Mouse (Mus musculus): ENCODE data around the gene Mrpl44.
A peak's percentile ranks its signal among the peaks of the same experiment; 100 is the strongest.

The Mrpl44 gene

DNA sequence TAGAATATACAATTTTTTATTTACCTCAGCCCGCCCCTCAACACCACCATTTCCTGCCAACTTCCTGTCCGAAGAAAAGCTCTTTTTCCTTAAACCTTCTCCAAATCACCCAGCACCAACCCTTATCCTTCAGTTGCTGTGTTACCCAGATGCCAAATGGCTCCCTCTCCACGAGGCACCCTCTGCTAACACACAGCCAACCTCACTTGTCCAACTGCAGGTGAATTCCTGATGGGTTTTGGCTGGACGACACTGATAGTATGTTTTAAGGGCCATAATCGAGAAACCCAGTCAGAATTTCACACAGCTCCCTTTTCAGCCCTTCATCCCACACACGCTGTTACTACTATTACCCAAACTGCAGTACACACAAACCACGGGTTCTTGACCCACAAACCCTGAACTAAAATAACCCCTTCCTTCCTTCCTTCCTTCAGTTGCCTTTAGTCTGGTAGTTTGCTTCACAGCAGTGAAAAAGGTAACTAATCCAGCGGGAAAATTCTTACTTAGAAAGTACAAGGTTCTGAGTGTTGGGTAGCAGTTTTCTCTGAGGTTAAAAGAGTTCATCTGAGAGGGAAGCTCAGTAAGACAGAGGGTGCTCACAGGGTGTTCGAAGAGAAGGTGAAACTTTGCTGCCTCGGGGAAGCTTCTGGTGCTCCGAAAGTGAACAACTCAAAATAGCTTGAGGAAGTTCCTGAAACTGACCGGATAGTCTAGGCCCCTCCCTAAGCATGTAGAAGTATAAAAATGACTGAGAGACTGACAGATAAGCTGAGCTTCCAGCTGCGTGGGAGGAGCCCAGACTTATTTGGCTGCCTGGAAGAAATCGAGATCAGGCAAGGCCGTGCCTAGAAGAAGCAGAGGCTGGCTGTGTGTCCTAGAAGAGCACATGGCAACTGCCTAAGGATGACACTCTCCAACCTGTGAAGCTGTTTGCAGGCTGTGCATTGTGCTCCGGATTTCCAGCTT is 13.3 kb upstream of the Mrpl44 start:
- DNase-seq (ENCODE audit: low spot score in 2 of 2): no peak

DNA sequence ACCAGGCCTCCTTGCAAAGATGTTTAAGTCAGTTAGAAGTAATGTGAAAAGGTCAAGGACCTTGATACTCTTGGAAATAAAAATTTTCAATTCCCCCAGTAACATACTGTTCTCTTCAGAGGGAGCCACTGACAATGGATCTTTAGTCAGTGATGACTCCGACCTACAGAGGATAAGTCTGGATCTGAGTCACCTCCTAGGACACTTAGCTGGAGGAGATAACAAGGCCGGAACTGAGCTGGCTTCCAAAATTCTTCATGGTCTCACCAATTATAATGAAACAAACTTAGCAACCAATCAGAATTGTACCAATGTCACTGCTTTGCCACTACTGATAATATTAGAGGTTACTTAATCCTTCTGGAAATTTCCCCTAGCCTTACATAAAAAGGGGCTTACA is 11.8 kb upstream of the Mrpl44 start:
- no peak for DNase-seq (ENCODE audit: low spot score in 2 of 2)

DNA sequence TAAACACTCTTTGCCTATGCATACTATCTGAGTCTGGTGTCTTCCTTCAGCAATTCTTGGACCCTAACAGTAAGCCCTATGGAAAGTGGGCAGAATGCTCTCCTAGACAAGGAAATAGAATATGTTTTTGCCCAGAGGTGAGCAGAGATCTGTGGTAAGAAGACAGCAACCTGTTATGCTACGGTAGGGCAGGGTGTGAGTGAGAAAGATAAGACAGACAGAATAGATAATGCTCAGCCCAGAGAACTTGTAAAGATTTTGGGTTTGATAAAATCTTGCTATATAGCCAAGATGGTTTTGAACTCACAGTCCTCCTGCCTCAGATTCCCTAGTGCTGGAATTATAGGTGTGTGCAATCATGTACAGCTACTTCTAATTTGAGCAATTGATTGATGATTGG is 11.3 kb upstream of the Mrpl44 start:
- no peak for DNase-seq (ENCODE audit: low spot score in 2 of 2)

DNA sequence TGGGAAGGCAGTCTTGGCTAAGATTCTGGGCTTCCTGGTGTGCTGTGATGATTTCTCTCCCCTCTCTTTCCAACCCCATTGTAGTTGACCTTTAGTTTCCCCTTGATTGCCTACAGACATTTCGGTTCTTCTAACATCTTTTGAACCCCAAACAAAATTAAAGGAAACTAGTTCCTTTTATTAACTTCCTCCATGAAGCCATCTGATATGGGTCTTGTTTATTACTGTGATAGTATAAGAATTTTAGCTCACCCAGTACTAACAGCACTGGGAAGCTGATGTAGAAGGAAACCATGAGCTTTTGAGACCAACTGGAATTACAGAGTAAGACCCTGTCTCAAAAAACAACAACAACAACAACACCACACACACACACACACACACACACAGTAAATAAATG is 7.6 kb upstream of the Mrpl44 start:
- no peak for DNase-seq (ENCODE audit: low spot score in 2 of 2)

DNA sequence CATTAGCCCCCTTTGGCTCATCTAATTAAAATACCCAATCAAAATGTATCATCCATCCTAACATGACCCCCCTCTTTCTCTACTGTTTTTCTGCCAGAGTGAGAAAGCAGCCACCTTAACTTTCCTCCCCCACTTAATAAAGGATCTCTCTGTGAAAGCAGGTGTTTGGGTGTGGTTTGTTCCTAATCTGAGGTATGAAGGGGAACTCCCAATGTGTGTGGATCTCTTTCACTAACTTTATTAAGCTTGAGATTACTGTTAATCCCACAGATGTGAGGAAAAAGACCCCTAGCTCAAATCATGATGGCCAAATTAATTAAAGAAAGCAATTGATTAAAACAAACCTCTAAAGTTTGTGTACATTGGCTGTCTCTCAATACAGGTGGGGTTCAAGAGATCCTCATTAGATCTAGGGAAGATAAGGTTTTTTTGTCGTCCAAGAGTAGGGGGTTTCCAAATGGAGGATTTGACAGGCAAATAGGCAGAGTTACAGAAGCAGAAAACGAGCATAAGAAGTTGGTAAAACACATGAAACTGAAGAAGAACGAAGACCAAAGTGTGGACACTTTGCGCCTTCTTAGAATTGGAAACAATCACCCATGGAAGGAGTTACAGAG is 1.5 kb upstream of the Mrpl44 start:
- DNase-seq (ENCODE audit: low spot score in 2 of 2): no peak

DNA sequence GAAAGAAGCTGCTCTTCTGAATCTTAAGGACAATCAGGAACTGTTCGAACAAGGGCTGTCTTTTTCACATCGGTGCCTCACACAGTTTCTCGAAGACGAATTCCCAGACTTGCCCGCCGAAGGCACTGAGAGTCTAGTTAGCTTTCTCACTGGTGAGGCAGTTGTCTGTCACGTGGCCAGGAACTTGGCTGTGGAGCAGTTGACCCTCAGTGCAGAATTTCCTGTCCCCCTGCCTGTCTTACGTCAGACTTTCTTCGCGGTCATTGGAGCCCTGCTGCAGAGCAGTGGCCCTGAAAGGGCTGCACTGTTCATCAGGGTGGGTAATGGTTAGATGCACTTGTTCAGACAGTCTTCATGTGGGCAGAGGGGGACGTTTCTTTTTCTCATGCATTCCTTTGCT is 2.2 kb downstream of the Mrpl44 start:
- no peak for DNase-seq (ENCODE audit: low spot score in 2 of 2)

DNA sequence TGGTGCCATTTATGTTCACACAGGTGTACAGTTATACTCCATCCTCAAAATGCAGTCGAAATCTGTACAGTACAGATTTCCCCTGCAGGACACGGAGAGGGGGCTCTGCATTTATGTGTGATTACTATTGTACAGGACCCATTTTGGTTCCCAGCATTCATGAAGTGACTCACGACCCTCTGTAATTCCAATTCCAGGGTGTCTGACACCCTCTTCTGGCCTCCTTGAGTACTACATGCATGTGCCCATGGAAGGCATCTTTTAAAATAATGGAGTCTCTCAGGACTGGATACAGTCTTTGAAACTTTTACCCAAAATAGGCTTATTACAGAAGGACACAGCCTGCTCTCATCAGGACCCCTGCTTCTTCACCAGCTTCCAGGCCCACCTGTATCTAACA is 6.6 kb downstream of the Mrpl44 start:
- DNase-seq (ENCODE audit: low spot score in 2 of 2): no peak

DNA sequence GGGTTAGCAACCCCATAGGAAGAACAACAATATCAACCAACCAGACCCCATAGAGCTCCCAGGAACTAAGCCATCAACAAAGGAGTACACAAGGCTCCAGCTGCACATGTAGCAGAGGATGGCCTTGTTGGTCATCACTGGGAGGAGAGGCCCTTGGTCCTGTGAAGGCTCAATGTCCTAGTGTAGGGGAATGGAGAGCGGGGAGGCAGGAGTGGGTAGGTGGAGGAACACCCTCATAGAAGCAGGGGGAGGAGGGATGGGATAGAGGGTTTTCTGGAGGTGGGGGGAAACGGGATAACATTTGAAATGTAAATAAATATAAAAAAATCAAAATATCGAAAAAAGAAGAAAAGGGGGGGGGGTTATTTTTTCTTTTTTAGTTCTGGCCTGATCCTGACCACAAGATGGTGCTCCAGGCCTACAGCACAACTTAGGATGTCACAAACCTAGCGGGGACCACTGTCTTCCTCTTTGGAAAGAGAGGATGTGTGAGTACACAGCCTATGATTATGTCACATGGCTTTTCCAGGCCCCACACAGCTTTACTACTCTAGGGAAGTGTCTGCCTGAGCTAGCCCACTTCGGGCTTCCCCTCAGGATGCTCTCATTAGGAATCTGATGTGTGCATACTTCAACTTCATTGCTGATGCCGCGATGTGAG is 10.6 kb downstream of the Mrpl44 start:
- peak; percentile 60 to 71 for DNase-seq (ENCODE audit: low spot score in 2 of 2)

DNA sequence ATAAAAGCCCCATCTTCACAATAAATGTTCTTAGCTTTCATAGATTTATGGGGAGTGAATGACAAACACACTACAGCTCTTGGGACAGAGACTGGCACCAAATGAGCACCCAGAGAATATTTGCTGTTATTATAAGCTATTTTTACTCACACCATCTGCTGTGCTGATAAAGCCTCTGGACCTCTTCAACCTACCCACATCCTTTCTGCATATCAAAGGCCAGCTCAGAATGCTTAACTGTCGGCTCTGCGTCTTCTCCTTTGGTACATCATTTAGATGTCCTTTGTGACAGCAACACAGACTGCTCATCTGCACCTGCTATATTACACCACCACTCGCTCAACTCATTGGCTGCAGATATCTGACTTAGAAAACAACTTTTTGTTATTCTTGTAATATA is 21.3 kb downstream of the Mrpl44 start:
- no peak for DNase-seq (ENCODE audit: low spot score in 2 of 2)

DNA sequence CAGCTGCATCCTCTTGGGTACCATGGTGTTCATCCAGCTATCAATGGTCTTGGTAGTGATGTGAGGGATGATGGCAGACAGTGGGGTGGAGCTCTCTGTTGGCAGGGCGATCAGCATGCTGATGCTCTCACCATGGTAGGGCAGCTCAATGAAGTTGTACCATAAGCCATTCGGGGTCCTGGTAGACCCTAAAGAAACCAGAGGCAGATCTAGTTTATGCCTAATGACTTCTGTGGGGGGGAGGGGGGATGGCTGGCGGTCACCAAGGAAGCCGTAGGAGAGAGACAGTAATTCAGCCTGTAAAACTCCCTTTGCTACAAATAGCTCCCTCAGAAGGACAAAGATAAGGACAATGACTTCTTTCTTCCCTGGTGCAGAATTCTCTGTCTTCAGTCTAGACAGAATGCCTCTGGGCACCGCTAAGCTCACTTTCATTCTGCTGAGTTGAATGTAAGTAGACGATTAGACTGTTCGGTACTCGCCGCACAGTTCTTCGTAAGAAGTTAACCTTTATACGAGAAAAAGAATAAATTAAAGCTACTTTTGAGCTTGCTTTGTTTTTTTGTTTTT is 27.1 kb downstream of the Mrpl44 start:
- DNase-seq (ENCODE audit: low spot score in 2 of 2): no peak

DNA sequence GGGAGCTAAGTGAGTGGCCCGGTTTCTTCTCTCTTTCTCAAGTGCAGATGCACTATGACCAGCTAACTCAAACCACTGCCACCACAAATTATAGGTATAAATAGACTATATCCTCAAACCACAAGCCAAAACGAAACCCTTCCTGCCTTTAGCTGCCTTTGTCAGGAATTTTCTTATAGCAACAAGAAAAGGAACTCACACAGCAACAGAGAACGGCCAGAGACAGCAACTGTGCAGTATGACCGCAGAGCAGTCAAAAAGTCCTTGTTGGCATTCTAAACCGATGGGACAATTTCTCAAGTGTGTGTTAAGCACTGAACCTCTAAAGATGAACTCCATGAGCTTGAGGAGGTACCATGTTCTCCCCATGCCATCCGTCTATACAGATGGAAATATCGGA is 27.8 kb downstream of the Mrpl44 start:
- DNase-seq (ENCODE audit: low spot score in 2 of 2): no peak

DNA sequence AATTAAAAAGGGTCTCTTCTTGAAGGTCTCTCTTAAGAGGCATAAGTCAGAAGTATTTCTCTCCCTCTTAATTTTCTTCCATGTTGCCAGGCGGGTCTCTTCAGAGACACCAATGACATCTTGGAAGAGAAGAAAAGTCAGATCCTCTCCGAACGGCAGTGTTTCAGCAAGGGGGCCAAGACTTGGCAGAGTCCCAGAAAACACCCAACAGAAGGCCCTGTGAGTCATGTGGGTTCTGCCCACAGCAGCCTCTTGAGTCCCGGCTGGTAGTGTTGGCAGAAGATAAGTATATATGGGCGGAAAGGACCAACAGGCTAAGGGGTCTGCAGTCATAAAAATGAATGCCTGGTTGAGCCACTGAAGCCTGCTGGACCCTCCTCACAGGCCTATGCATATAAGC is 31.0 kb downstream of the Mrpl44 start:
- DNase-seq (ENCODE audit: low spot score in 2 of 2): peak; percentile 49 to 61

DNA sequence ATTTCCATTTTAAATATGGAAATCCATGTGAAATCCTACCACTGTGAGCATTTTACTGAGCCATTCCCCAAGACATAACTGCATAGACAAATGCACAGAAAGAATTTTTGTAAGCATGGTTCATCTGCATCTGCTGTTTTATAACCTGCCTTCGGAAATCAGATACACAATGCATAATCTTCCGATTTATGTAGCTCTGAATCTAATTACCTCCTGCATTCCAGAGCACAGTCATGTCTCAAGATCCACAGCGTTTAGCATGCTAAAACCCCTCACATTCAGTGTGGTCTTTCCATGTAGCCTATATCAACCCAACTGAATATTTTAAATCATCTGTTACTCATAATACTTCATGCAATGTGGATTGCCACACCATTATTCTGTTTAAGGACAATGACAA is 33.6 kb downstream of the Mrpl44 start:
- DNase-seq (ENCODE audit: low spot score in 2 of 2): no peak

DNA sequence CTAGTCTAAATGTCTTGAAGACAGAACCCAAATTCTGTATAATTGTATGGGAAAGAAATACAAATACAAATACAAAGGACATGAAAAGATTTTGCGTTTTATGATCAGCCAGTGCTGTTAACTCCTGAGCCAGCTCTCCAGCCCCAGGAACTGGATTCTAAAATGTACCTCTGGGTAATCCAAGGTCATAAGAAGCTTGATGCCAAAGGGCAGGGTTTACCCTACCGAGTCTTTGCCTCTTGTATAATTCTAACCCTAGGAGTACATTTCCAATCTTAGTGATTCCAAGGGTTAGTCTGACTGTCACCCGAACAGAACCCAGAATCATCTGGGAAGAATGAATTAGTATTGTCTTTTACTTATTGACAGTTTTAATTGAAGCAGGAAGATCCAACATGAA is 39.6 kb downstream of the Mrpl44 start:
- DNase-seq (ENCODE audit: low spot score in 2 of 2): no peak

DNA sequence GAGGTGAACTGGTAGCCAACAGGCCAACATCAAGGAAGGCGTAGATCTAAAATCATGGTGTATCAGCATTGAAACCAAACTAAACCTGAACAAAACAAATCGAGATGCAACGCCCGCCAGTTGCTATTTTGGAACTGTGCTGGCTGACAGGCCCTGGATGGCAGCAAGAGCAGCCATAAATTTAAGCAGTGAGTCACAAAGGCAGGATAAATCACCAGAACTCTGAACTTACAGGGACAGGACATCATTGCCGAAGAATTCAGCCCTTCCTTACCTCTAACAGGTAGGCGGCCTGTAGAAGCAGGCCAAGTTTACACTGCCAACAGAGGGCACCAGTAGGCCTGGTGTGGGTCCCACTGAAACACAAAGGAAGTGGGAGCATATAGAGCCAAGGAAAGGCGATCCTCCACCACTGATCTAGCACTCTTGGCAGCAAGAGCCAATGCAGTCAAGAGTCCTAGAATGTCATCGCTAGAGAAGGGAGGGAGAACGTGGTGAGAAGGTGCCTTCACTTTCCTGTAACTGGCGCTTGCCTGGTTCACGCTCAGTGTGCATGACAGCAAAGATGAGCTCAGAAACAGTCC is 43.6 kb downstream of the Mrpl44 start:
- no peak for DNase-seq (ENCODE audit: low spot score in 2 of 2)

DNA sequence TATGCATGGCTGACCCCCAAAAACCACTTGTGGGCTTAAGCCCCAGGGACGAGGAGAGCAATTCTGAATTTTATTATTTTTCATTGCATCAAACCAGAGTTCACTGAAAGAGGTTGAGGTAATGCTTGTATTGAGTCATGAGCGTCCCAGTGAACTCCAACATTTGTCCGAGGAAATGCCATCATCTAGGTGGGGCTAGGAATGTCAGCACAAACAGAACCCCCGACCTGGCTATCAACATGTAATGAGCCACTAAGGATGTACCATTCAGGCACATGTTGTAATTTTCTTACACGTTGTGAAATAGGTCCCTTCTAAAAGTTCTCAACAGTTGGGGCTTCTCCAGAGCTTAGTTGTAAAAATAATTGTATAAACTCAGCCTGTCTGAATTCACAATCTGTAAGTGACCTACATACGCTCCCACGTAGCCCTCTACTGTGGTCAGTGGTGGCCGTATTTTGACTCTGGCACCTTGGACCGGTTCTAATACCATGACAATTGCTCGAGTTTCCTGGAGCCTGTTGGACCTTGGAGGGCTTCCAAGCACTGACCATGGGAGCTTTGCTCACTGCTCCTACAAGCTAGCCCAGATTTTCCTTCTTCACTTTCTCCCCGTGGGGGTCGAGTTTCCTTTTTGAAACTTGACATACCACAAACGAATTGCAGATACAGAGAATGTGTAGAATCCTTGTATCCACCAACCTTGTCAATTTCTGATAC is 47.1 kb downstream of the Mrpl44 start:
- peak; percentile 69 to 70 for DNase-seq (ENCODE audit: low spot score in 2 of 2)

DNA sequence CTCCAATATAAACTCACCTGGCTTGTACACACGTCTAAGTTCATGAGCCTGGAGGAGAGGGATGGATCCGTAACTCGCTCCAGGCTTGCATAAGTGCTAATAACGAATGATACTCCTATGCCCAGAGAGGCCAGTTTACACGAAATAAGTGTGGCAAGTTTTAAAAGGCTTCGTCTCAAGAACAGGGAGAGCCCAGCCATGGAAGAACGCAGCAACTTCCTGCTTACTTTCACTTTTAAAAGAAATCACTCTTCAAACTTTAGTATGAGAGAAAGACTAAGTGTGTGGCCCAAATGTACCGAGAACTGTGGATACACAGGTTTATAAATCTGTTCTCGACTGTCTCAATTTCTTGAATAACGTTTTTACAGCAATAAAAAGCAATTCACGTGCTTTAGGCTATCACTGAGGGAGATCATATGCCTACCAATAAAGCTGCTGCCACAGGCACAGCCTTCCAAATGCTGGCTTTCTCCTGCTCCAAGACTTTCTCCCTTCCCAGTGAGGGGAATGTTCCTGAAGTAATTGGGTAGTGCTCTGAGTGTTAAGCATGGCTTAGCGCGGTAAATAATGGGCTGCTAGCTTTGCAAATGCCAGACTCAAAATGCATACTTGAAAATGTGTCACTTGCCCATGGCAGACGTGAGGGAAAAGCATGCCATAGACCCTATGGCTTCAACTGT is 48.3 kb downstream of the Mrpl44 start:
- DNase-seq (ENCODE audit: low spot score in 2 of 2): no peak
